ENCODE assay signal across 40 mouse cellular contexts in the genomic region with DNA sequence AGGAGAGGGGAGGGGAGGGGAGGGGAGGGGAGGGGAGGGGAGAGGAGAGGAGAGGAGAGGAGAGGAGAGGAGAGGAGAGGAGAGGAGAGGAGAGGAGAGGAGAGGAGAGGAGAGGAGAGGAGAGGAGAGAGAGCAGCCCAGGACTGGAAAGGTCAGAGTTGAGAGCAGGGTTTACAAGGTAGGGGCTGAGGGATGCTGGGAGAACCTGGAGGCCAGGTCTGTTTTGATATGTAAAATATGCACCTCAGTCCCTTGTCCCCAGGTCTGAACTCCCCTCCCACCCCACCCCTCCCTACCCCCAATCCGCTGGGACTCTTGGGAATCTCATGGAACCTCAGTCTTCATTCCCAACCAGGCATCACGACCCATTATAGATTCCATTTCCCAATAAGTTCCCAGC. TPM values are rescaled to one million over a fixed set of nuclear protein-coding genes. Genes with fewer than 3 reads are reported as not detected.
"Had no signal": no experiment of that assay in that cellular context is flagged by ENCODE, and none has a peak within 500 bp of the region (broad histone marks: within the 10 kb centered on the region; RNA-seq: fewer than 3 reads in every experiment).

No protein-coding gene starts in this region.

RNA-seq across cellular contexts. Expression of gene Epp13, which starts 7.5 kb away (rescaled TPM):
- total RNA-seq: left cerebral cortex, postnatal 10 days; left cerebral cortex, postnatal 14 days; left cerebral cortex, postnatal 25 days; left cerebral cortex, postnatal 36 days; left cerebral cortex, postnatal 4 days; liver, adult 2 months; megakaryocyte progenitor cell, adult 5-6 weeks; megakaryocyte, adult 5-6 weeks; megakaryocyte-erythroid progenitor cell, adult 5-6 weeks; midbrain, postnatal 0 days; monocyte, adult 5-6 weeks had no signal
- polyA plus RNA-seq: limb, embryonic 10.5 days; limb, embryonic 11.5 days; limb, embryonic 12.5 days; limb, embryonic 13.5 days; limb, embryonic 14.5 days; limb, embryonic 15.5 days; liver, adult 2 months; liver, embryonic 11.5 days; liver, embryonic 12.5 days; liver, embryonic 13.5 days; liver, embryonic 14.5 days; liver, embryonic 15.5 days; liver, embryonic 16.5 days; liver, postnatal 0 days; lung, adult 2 months; lung, embryonic 14.5 days; lung, embryonic 15.5 days; lung, embryonic 16.5 days; lung, postnatal 0 days; macrophage; midbrain, embryonic 10.5 days; midbrain, embryonic 11.5 days; midbrain, embryonic 12.5 days; midbrain, embryonic 13.5 days; midbrain, embryonic 14.5 days; midbrain, embryonic 15.5 days; midbrain, embryonic 16.5 days; myocyte; neural tube, embryonic 11.5 days; neural tube, embryonic 12.5 days had no signal

RNA-seq across cellular contexts. Expression of gene Zscan5b, which starts 37.9 kb away (rescaled TPM):
- total RNA-seq: left cerebral cortex, postnatal 10 days; left cerebral cortex, postnatal 14 days; left cerebral cortex, postnatal 25 days; left cerebral cortex, postnatal 36 days; left cerebral cortex, postnatal 4 days; liver, adult 2 months; megakaryocyte progenitor cell, adult 5-6 weeks; megakaryocyte, adult 5-6 weeks; megakaryocyte-erythroid progenitor cell, adult 5-6 weeks; midbrain, postnatal 0 days; monocyte, adult 5-6 weeks had no signal
- polyA plus RNA-seq: limb, embryonic 10.5 days; limb, embryonic 11.5 days; limb, embryonic 12.5 days; limb, embryonic 13.5 days; limb, embryonic 14.5 days; limb, embryonic 15.5 days; liver, adult 2 months; liver, embryonic 11.5 days; liver, embryonic 12.5 days; liver, embryonic 13.5 days; liver, embryonic 14.5 days; liver, embryonic 15.5 days; liver, embryonic 16.5 days; liver, postnatal 0 days; lung, adult 2 months; lung, embryonic 14.5 days; lung, embryonic 15.5 days; lung, embryonic 16.5 days; lung, postnatal 0 days; macrophage; midbrain, embryonic 10.5 days; midbrain, embryonic 11.5 days; midbrain, embryonic 12.5 days; midbrain, embryonic 13.5 days; midbrain, embryonic 14.5 days; midbrain, embryonic 15.5 days; midbrain, embryonic 16.5 days; midbrain, postnatal 0 days; myocyte; neural tube, embryonic 11.5 days; neural tube, embryonic 12.5 days had no signal
